Mouse (Mus musculus): ENCODE measurements around the gene Ddx41. TPM values are rescaled to one million over a fixed set of nuclear protein-coding genes. Genes with fewer than 3 reads are reported as not detected.

The Ddx41 gene
- polyA plus RNA-seq, 1 experiment = 101 TPM

GRCm38 (mm10) chr13:55510668-55511491, 25.6 kb downstream of the Ddx41 start:
- Histone ChIP-seq H3K36me3 (ENCODE audit: control insufficient read depth, insufficient read depth, low read length) (peaks cover 22% of the 10 kb centered on the region), H3K27ac (ENCODE audit: insufficient read depth, low read length) (no peak overlapping the region), H3K4me3 (ENCODE audit: extremely low read depth, insufficient read depth, insufficient read length) (no peak overlapping the region), H3K4me1 (ENCODE audit: control insufficient read depth, insufficient read depth, insufficient read length) (peaks cover 10% of the 10 kb centered on the region), H3K27me3 (ENCODE audit: control insufficient read depth, insufficient read depth, low read length) (peaks cover 4% of the 10 kb centered on the region; the same call in 1 of the 2 replicates)
- no peak for DNase-seq (ENCODE audit: low read depth in 1 of 2, low spot score in 2 of 2)
- 52% methylated on average over 6 of the region's 6 CpGs for WGBS
- TF ChIP-seq CTCF (IDR thresholded peaks at IDR 0.05; ENCODE audit: extremely low read depth, insufficient read depth, insufficient read length, insufficient replicate concordance) = no peak
- TF ChIP-seq POLR2A (IDR thresholded peaks at IDR 0.05; ENCODE audit: low read depth, low read length) = no peak

GRCm38 (mm10) chr13:55510332-55510667, 26.2 kb downstream of the Ddx41 start:
- Histone ChIP-seq H3K4me1 (ENCODE audit: control insufficient read depth, insufficient read depth, insufficient read length) (peaks cover 10% of the 10 kb centered on the region), H3K27ac (ENCODE audit: insufficient read depth, low read length) (no peak overlapping the region), H3K36me3 (ENCODE audit: control insufficient read depth, insufficient read depth, low read length) (peaks cover 22% of the 10 kb centered on the region), H3K27me3 (ENCODE audit: control insufficient read depth, insufficient read depth, low read length) (peaks cover 4% of the 10 kb centered on the region; the same call in 1 of the 2 replicates), H3K4me3 (ENCODE audit: extremely low read depth, insufficient read depth, insufficient read length) (no peak overlapping the region)
- DNase-seq (ENCODE audit: low read depth in 1 of 2, low spot score in 2 of 2) = no peak
- 31% methylated on average over 3 of the region's 3 CpGs for WGBS
- no peak for TF ChIP-seq POLR2A (IDR thresholded peaks at IDR 0.05; ENCODE audit: low read depth, low read length)
- no peak for TF ChIP-seq CTCF (IDR thresholded peaks at IDR 0.05; ENCODE audit: extremely low read depth, insufficient read depth, insufficient read length, insufficient replicate concordance)

DNA sequence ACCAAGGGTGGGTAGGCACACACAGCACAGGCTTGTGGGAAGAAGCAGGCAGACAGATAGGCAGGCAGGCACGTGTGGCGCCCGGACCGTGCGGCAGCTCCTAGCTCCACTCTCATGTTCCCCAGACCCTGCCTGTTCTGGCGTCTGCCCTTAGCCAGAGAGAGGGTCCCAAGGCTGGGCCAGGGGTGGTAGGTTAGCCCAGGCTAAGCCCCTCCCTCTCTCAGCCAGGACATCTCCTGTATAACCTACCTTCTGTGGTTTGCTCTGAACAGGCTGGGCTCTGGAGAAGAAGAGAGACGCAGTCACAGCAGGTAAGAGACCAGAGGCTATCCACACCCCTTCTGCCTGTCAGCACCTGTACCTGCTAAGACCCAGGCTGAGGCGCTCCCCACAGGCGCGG, 27.9 kb downstream of the Ddx41 start:
- H3K36me3 ChIP-seq (ENCODE audit: control insufficient read depth, insufficient read depth, low read length) = peaks cover 29% of the 10 kb centered on the region
- peaks cover 4% of the 10 kb centered on the region; the same call in 1 of the 2 replicates for H3K27me3 ChIP-seq (ENCODE audit: control insufficient read depth, insufficient read depth, low read length)
- TF ChIP-seq POLR2A (IDR thresholded peaks at IDR 0.05; ENCODE audit: low read depth, low read length) (no peak), CTCF (IDR thresholded peaks at IDR 0.05; ENCODE audit: extremely low read depth, insufficient read depth, insufficient read length, insufficient replicate concordance) (no peak)
- 96% methylated on average over 10 of the region's 10 CpGs for WGBS
- peaks cover 10% of the 10 kb centered on the region for H3K4me1 ChIP-seq (ENCODE audit: control insufficient read depth, insufficient read depth, insufficient read length)
- no peak overlapping the region for H3K27ac ChIP-seq (ENCODE audit: insufficient read depth, low read length)
- no peak for DNase-seq (ENCODE audit: low read depth in 1 of 2, low spot score in 2 of 2)
- H3K4me3 ChIP-seq (ENCODE audit: extremely low read depth, insufficient read depth, insufficient read length) = no peak overlapping the region

GRCm38 (mm10) chr13:55507877-55508276, 28.6 kb downstream of the Ddx41 start:
- WGBS = 83% methylated on average over 11 of the region's 11 CpGs
- DNase-seq (ENCODE audit: low read depth in 1 of 2, low spot score in 2 of 2) = no peak
- Histone ChIP-seq H3K4me3 (ENCODE audit: extremely low read depth, insufficient read depth, insufficient read length) (no peak overlapping the region), H3K27me3 (ENCODE audit: control insufficient read depth, insufficient read depth, low read length) (peaks cover 2% of the 10 kb centered on the region; the same call in 1 of the 2 replicates), H3K4me1 (ENCODE audit: control insufficient read depth, insufficient read depth, insufficient read length) (peaks cover 10% of the 10 kb centered on the region), H3K27ac (ENCODE audit: insufficient read depth, low read length) (no peak overlapping the region), H3K36me3 (ENCODE audit: control insufficient read depth, insufficient read depth, low read length) (peaks cover 33% of the 10 kb centered on the region)
- TF ChIP-seq POLR2A (IDR thresholded peaks at IDR 0.05; ENCODE audit: low read depth, low read length) (no peak), CTCF (IDR thresholded peaks at IDR 0.05; ENCODE audit: extremely low read depth, insufficient read depth, insufficient read length, insufficient replicate concordance) (no peak)

DNA sequence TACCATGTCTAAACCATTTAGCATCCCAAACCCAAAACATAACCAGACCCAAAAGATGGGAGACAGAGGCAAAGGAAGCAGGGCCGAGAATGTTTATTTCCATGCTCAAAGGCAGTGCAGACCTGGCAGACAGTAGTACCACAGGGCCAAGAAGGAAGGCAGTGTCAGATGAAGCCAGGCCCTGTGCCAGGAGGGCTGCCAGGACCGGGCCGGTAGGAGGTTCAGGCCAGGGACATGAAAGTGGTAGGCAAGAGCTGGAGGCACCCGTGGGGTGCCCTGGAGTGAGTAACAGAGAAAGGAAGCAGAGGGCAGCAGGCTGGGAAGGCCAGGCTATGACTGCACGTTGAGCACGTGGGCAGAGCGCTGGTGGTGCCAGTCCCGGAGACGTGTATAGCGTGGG, 29.8 kb downstream of the Ddx41 start:
- WGBS = 88% methylated on average over 10 of the region's 10 CpGs

GRCm38 (mm10) chr13:55505810-55506209, 30.6 kb downstream of the Ddx41 start:
- Histone ChIP-seq H3K4me3 (ENCODE audit: extremely low read depth, insufficient read depth, insufficient read length) (no peak overlapping the region), H3K27ac (ENCODE audit: insufficient read depth, low read length) (no peak overlapping the region), H3K27me3 (ENCODE audit: control insufficient read depth, insufficient read depth, low read length) (no peaks in the 10 kb centered on the region), H3K4me1 (ENCODE audit: control insufficient read depth, insufficient read depth, insufficient read length) (no peaks in the 10 kb centered on the region; the same call in 1 of the 2 replicates), H3K36me3 (ENCODE audit: control insufficient read depth, insufficient read depth, low read length) (peaks cover 36% of the 10 kb centered on the region)
- TF ChIP-seq POLR2A (IDR thresholded peaks at IDR 0.05; ENCODE audit: low read depth, low read length) (no peak), CTCF (IDR thresholded peaks at IDR 0.05; ENCODE audit: extremely low read depth, insufficient read depth, insufficient read length, insufficient replicate concordance) (no peak)
- DNase-seq (ENCODE audit: low read depth in 1 of 2, low spot score in 2 of 2) = no peak
- WGBS = 92% methylated on average over 9 of the region's 9 CpGs

More for the DNA sequence above, 29.8 kb downstream of the Ddx41 start:
- Histone ChIP-seq H3K4me3 (ENCODE audit: extremely low read depth, insufficient read depth, insufficient read length) (no peak overlapping the region), H3K27me3 (ENCODE audit: control insufficient read depth, insufficient read depth, low read length) (no peaks in the 10 kb centered on the region), H3K36me3 (ENCODE audit: control insufficient read depth, insufficient read depth, low read length) (peaks cover 36% of the 10 kb centered on the region), H3K27ac (ENCODE audit: insufficient read depth, low read length) (no peak overlapping the region), H3K4me1 (ENCODE audit: control insufficient read depth, insufficient read depth, insufficient read length) (peaks cover 3% of the 10 kb centered on the region; the same call in 1 of the 2 replicates)
- no peak for TF ChIP-seq POLR2A (IDR thresholded peaks at IDR 0.05; ENCODE audit: low read depth, low read length)
- no peak for TF ChIP-seq CTCF (IDR thresholded peaks at IDR 0.05; ENCODE audit: extremely low read depth, insufficient read depth, insufficient read length, insufficient replicate concordance)
- DNase-seq (ENCODE audit: low read depth in 1 of 2, low spot score in 2 of 2) = no peak

DNA sequence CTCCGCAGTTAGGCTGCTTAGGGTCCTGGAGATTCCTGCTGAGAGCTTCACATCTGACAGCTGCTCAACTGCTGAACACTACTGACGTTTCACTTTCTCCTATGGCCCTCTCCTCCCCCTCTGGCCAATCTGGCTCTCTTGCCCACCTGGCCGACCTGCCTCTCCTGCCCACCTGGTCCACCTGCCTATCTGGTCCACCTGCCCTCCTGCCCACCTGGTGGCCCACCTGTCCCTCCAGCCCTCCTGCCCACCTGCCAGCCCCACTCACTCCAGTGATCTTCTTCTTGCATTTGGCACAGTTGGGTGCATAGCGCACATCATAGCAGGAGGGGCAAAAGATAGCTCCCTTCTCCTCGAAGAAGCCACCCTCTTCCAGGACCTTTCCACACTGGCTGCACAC, 32.1 kb downstream of the Ddx41 start:
- DNase-seq (ENCODE audit: low read depth in 1 of 2, low spot score in 2 of 2) = no peak
- TF ChIP-seq CTCF (IDR thresholded peaks at IDR 0.05; ENCODE audit: extremely low read depth, insufficient read depth, insufficient read length, insufficient replicate concordance) = no peak
- no peak for TF ChIP-seq POLR2A (IDR thresholded peaks at IDR 0.05; ENCODE audit: low read depth, low read length)
- WGBS = 87% methylated on average over 5 of the region's 5 CpGs
- peaks cover 36% of the 10 kb centered on the region for H3K36me3 ChIP-seq (ENCODE audit: control insufficient read depth, insufficient read depth, low read length)
- no peaks in the 10 kb centered on the region for H3K4me1 ChIP-seq (ENCODE audit: control insufficient read depth, insufficient read depth, insufficient read length)
- no peaks in the 10 kb centered on the region for H3K27me3 ChIP-seq (ENCODE audit: control insufficient read depth, insufficient read depth, low read length)
- no peak overlapping the region for H3K27ac ChIP-seq (ENCODE audit: insufficient read depth, low read length)
- H3K4me3 ChIP-seq (ENCODE audit: extremely low read depth, insufficient read depth, insufficient read length) = no peak overlapping the region
